Mouse (Mus musculus): ENCODE measurements around the gene Hsd11b2.
A peak's percentile ranks its signal among the peaks of the same experiment; 100 is the strongest.

The Hsd11b2 gene

DNA sequence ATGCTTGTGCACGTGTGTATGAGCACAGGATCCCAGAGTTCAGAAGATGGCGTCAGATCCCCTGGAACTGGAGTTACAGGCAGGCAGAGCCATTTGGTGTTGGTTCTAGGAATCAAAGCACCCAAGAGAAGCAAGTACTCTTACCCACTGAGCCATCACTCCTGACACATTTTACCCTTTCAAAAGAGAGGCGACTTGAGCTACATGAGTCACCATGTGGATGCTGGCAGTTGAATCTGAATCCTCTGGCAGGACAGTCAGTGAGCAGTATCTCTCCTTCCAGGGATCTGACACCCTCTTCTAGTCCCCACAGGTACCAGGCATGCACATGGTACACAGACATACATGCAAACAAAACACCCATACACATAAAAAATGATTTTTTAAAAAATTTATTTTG lies 30.5 kb upstream of the Hsd11b2 start:
- DNase-seq, result no peak

- DNase-seq, result no peak
Observed at GRCm38 (mm10) chr8:105489281-105489680, 29.3 kb upstream of the Hsd11b2 start.

DNA sequence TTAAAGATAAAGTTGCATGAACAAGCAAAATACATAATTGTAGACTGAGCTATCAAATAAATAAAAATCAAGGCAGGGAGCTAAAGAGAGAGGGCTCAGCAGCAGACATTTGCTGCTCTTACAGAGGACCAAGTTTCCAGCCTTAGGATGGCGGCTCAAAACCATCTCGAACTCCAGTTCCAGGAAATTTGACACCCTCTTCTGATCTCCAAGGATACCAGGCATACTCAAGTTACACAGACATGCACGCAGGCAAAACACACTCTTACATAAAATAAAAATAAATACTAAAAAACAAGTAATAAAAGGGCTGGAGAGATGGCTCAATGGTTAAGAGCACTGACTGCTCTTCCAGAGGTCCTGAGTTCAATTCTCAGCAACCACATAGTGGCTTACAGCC lies 25.1 kb upstream of the Hsd11b2 start:
- no peak for DNase-seq

- no peak for DNase-seq
Observed at GRCm38 (mm10) chr8:105494566-105494965, 24.0 kb upstream of the Hsd11b2 start.

GRCm38 (mm10) chr8:105495350-105496302 lies 22.9 kb upstream of the Hsd11b2 start:
- DNase-seq, result no peak

- peak; percentile 92 for DNase-seq
Observed at GRCm38 (mm10) chr8:105496439-105497180, 21.9 kb upstream of the Hsd11b2 start, which contains the start of gene Zdhhc1. Gene Zdhhc1, minus strand, starts transcription at chr8:105496902.

GRCm38 (mm10) chr8:105499787-105500186 lies 18.8 kb upstream of the Hsd11b2 start:
- DNase-seq, result no peak

GRCm38 (mm10) chr8:105504617-105505016 lies 13.9 kb upstream of the Hsd11b2 start:
- no peak for DNase-seq

DNA sequence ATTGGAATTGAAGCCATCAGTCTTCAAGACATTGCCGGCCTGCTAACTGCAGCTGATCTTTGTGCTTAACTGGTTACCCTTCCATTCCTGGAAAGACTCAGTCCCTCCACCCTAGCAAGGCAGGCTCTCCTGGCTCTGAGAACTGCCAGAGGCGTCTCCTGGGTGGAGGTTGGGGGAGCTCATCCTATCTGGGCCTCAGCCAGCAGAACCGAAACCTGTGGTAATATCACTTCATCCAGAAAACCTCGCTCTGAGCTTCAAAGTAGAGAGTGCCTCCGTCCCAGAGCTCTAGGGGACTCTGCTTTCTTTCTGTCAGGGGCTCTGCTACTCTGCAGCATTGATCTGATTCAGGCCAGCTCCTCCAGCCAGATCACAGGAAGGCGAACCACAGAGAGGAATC lies 11.6 kb upstream of the Hsd11b2 start:
- DNase-seq, result no peak

GRCm38 (mm10) chr8:105508758-105509157 lies 9.8 kb upstream of the Hsd11b2 start:
- DNase-seq, result no peak

GRCm38 (mm10) chr8:105509997-105510735 lies 8.4 kb upstream of the Hsd11b2 start:
- DNase-seq, result no peak

DNA sequence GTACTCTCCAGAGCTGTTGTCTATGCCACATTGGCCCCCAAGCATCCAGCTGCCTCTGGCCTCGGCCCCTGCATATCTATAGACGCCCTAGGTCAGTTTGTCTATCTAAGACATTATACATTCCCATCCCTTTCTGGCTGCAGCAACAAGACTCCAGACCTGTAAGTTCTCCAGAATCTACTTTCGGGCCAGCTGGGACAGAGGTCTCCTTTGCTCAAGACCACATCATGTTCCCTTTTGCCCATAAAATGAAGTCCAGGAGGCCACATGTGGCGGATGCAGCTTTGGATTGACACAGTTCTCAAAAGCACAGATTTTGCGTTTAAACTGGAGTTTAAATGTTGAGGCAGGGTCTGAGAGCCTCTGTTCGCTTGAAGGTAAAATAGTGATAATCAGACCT lies 4.4 kb upstream of the Hsd11b2 start:
- DNase-seq, result no peak

- DNase-seq, result no peak
Observed at GRCm38 (mm10) chr8:105514656-105515055, 3.9 kb upstream of the Hsd11b2 start.

DNA sequence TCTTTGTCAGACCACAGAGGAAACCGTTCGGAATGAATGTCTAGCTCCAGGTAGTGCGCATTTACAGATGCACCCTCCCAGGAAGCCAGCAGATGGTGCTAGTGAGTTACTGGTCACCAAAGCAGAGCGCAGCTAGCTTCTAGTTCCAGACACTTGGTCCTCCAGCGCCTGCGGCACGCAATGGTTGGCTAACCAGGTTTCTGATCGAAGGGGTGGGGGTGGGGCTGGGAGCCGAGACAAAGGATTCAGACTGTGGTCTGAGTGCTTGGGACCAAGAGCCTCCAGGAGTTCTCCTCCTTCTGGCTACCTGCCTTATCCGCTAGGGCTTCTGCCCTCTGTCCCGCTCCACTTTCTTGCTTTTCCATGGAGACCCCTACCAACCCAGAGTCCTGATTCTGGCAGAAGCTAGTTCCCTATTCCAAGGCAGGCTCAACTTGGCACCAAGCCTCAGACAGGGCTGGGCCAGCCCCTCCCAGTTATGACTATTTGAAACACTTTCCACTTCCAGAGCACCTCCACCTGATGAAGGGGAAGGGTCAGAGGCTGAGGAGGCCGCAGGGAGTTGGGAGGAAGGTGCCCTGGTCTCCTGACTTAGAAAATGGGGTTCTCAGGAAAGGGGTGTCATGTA lies 2.4 kb upstream of the Hsd11b2 start:
- DNase-seq, result peak; percentile 86

GRCm38 (mm10) chr8:105517346-105517745 lies 1.2 kb upstream of the Hsd11b2 start:
- no peak for DNase-seq

DNA sequence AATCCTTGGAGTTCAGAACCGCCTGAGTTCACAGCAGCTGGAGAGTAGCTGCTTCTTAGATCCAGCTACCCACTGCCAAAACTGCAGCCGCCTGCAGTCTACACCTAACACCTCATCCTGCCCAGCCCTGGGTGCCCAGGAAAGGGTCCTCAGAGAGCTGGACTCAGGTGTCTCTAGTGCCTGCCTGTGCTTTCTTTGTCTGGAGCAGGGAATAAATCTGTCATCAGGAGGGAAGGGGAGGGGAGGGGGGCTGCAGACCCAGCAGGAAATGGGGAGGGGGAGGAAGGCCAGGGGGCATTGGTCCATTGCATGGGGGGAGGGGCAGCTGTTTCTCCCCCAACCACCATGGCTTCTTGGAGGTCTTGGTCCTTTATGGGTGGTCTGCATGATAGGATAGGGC lies 1.0 kb downstream of the Hsd11b2 start:
- no peak for DNase-seq

- DNase-seq, result no peak
Observed at GRCm38 (mm10) chr8:105520521-105520920, 2.0 kb downstream of the Hsd11b2 start.

DNA sequence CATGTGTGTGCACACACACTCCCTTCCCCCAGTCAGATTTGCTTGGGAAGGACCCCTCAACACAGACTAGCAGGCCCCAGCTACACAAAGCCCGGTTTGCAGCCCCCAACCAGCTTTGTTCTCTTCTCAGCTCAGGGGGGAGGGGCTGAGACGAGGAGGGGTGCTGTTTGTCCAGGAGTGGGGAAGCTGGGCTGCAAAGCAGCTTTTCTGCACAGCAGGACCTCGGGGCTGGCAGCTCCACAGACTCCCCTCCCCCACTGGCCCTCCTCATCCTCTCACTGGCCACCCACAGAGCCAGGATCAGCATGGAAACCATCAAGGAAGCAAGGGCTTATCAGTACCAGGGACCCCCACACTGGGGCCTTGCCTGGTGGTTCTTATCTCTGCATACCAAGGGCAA lies 2.5 kb downstream of the Hsd11b2 start:
- DNase-seq, result no peak

DNA sequence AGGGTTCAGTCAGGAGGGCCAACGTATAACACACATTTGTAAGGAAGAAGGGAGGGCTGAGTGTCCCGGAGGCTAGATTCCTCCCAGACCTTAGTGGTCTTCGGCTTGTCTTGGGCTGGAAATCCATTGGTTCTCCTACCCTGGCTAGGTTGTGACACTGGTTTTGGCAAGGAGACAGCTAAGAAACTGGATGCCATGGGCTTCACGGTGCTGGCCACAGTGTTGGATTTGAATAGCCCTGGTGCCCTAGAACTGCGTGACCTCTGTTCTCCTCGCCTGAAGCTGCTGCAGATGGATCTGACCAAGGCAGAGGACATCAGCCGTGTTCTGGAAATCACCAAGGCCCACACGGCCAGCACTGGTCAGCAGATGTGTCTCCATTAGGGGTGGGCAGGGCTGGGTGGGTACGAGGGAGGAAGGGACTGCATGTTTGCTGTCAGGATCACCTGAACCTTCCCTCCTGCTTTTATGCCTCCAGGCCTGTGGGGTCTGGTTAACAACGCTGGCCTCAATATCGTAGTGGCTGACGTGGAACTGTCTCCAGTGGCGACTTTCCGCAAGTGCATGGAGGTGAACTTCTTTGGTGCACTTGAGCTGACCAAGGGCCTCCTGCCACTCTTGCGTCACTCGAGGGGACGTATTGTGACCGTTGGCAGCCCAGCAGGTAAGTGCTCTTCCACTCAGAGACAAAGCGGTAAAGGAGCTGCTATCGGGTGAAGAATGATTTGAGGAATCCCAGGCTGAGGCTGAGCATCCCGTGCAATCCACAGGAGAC lies 3.6 kb downstream of the Hsd11b2 start:
- no peak for DNase-seq

DNA sequence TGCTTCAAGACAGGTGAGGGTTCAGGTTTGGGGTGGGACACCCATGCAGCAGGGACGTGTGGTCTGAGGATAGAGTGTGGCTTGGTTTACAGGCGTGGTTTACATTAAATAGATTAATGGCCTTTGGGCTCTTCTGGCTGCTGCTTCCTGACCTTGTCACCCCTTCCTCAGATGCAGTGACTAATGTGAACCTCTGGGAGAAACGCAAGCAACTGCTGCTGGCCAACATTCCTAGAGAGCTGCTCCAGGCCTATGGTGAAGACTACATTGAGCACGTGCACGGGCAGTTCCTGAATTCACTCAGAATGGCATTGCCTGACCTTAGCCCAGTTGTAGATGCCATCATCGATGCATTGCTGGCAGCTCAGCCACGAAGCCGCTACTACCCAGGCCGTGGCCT lies 4.3 kb downstream of the Hsd11b2 start:
- DNase-seq, result no peak

GRCm38 (mm10) chr8:105527110-105527509 lies 8.6 kb downstream of the Hsd11b2 start:
- peak; percentile 82 for DNase-seq

DNA sequence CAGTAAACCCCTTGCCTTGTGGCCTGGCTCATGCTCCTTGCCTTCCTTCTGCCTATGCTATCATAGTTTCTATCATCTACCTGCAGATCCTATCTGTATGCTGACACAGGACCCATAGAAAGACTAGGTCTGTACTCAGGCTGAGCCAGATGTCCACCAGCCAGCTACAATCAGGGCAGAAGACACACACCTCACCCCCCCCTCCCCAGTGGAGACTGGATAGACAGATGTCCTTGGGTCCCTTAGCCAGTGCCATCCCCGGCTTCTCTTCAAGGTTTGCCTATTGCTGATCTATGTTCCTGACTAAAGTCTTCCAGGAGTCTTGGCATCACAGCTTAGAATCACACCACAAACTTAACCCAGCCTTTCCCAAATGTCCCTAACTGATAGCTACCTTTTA lies 9.7 kb downstream of the Hsd11b2 start:
- no peak for DNase-seq

All from kidney, postnatal 14 days (tissue).